Mouse (Mus musculus) lung, postnatal 4 days (tissue): ENCODE data around the gene Mef2c.

Experiments used
- DNase-seq, 2 experiments: peaks; one replicate each; pipeline ENCODE4 v3.0.0; 2021

Mef2c gene

GRCm38 (mm10) chr13:83573327-83573726, 69.5 kb downstream of the Mef2c start:
- DNase-seq = no peak

GRCm38 (mm10) chr13:83573855-83574583, 70.2 kb downstream of the Mef2c start:
- no peak for DNase-seq

GRCm38 (mm10) chr13:83574866-83575265, 71.0 kb downstream of the Mef2c start:
- DNase-seq = no peak

- no peak for DNase-seq
These were observed 75.6 kb downstream of the Mef2c start for GRCm38 (mm10) chr13:83579410-83579809.

- no peak for DNase-seq
These were observed 77.0 kb downstream of the Mef2c start for GRCm38 (mm10) chr13:83580856-83581255.

- DNase-seq = no peak
These were observed 78.7 kb downstream of the Mef2c start for GRCm38 (mm10) chr13:83582564-83582963.

GRCm38 (mm10) chr13:83583881-83584280, 80.0 kb downstream of the Mef2c start:
- no peak for DNase-seq

GRCm38 (mm10) chr13:83585359-83585758, 81.5 kb downstream of the Mef2c start:
- no peak for DNase-seq

- no peak for DNase-seq
These were observed 84.4 kb downstream of the Mef2c start for GRCm38 (mm10) chr13:83588186-83588585.

GRCm38 (mm10) chr13:83590886-83591285, 87.1 kb downstream of the Mef2c start:
- DNase-seq = no peak

- DNase-seq = no peak
These were observed 91.6 kb downstream of the Mef2c start for GRCm38 (mm10) chr13:83595429-83595828.

GRCm38 (mm10) chr13:83596989-83597738, 93.3 kb downstream of the Mef2c start:
- no peak for DNase-seq

GRCm38 (mm10) chr13:83597739-83598210, 93.9 kb downstream of the Mef2c start:
- no peak for DNase-seq

GRCm38 (mm10) chr13:83600301-83600700, 96.5 kb downstream of the Mef2c start:
- no peak for DNase-seq

GRCm38 (mm10) chr13:83601741-83602140, 97.9 kb downstream of the Mef2c start:
- no peak for DNase-seq

GRCm38 (mm10) chr13:83603373-83604265, 99.8 kb downstream of the Mef2c start:
- peak; percentile 24 to 30 for DNase-seq

- DNase-seq = peak; percentile 30 to 69
These were observed 100.5 kb downstream of the Mef2c start for GRCm38 (mm10) chr13:83604320-83604719.

- DNase-seq = no peak
These were observed 101.0 kb downstream of the Mef2c start for GRCm38 (mm10) chr13:83604785-83605184.

- no peak for DNase-seq
These were observed 104.2 kb downstream of the Mef2c start for GRCm38 (mm10) chr13:83607883-83608581.

GRCm38 (mm10) chr13:83608851-83609516, 105.2 kb downstream of the Mef2c start:
- no peak for DNase-seq

GRCm38 (mm10) chr13:83609517-83609878, 105.7 kb downstream of the Mef2c start:
- no peak for DNase-seq

GRCm38 (mm10) chr13:83610124-83610523, 106.3 kb downstream of the Mef2c start:
- DNase-seq = no peak
